Mouse (Mus musculus) forebrain, embryonic 14.5 days (tissue): ENCODE data around the gene Neurl1a. TPM values are rescaled to one million over a fixed set of nuclear protein-coding genes. Genes with fewer than 3 reads are reported as not detected.

Experiments used
- ATAC-seq: fragments of 200-750 bp; cut with Nextera tagmentation; 2 replicates; pipeline ENCODE4 v1.8.0; 2017; ENCODE audit warnings: mild to moderate bottlenecking, moderate library complexity
- DNase-seq: peaks from one replicate; pipeline ENCODE4 v3.0.0-alpha.2; 2015; ENCODE audit warnings: low spot score
- H3K27ac ChIP-seq: fragments of 300-500 bp; sonication (generic); 2 replicates; pipeline ENCODE4 v1.5.1; 2014; ENCODE audit warnings: low read depth, mild to moderate bottlenecking, control low read depth, low read length, moderate library complexity
- H3K27me3 ChIP-seq: fragments of 300-500 bp; sonication (generic); replicated peaks from 2 replicates; pipeline ENCODE4 v1.6.1; 2014; ENCODE audit warnings: low read length, control low read depth, mixed read lengths; ENCODE audit not compliant: control insufficient read depth, insufficient read depth
- H3K36me3 ChIP-seq: fragments of 300-500 bp; sonication (generic); 2 replicates; pipeline ENCODE4 v1.6.1; 2014; ENCODE audit warnings: low read length, control low read depth; ENCODE audit not compliant: control insufficient read depth, insufficient read depth
- H3K4me1 ChIP-seq: fragments of 300-500 bp; sonication (generic); 2 replicates; pipeline ENCODE4 v1.6.1; 2014; ENCODE audit warnings: antibody characterized with exemption, low read length, control low read depth; ENCODE audit not compliant: control insufficient read depth, insufficient read depth
- H3K4me2 ChIP-seq: fragments of 300-500 bp; sonication (generic); 2 replicates; pipeline ENCODE4 v1.6.1; 2014; ENCODE audit warnings: mild to moderate bottlenecking, control low read depth, low read length
- H3K4me3 ChIP-seq: fragments of 300-500 bp; sonication (generic); 2 replicates; pipeline ENCODE4 v1.5.1; 2014; ENCODE audit warnings: low read depth, low read length, control low read depth
- H3K9ac ChIP-seq: fragments of 300-500 bp; sonication (generic); 2 replicates; pipeline ENCODE4 v1.6.1; 2014; ENCODE audit warnings: mild to moderate bottlenecking, low read length, control low read depth, moderate library complexity
- H3K9me3 ChIP-seq: fragments of 300-500 bp; sonication (generic); replicated peaks from 2 replicates; pipeline ENCODE4 v1.6.1; 2016; ENCODE audit warnings: low read length, control low read depth, mixed read lengths; ENCODE audit not compliant: control insufficient read depth
- WGBS: fragments of 180-500 bp; shearing (Covaris S2); extraction: QIAGEN DNeasy Blood & Tissue Kit; methylation state at CpG from one replicate; pipeline ENCODE4 v1.1.7; 2014; 5-methylcytosine and 5-hydroxymethylcytosine counted together
- polyA plus RNA-seq: library from polyadenylated mRNA; unstranded; fragments of >200 nt; fragmentation: Nextera tagmentation; extraction: Ambion mirVana; gene quantifications from 2 replicates; pipeline ENCODE4 v1.2.1, GENCODE M21; 2014

The Neurl1a gene
- 3.7 and 6.4 TPM in 2 replicates for polyA plus RNA-seq

DNA sequence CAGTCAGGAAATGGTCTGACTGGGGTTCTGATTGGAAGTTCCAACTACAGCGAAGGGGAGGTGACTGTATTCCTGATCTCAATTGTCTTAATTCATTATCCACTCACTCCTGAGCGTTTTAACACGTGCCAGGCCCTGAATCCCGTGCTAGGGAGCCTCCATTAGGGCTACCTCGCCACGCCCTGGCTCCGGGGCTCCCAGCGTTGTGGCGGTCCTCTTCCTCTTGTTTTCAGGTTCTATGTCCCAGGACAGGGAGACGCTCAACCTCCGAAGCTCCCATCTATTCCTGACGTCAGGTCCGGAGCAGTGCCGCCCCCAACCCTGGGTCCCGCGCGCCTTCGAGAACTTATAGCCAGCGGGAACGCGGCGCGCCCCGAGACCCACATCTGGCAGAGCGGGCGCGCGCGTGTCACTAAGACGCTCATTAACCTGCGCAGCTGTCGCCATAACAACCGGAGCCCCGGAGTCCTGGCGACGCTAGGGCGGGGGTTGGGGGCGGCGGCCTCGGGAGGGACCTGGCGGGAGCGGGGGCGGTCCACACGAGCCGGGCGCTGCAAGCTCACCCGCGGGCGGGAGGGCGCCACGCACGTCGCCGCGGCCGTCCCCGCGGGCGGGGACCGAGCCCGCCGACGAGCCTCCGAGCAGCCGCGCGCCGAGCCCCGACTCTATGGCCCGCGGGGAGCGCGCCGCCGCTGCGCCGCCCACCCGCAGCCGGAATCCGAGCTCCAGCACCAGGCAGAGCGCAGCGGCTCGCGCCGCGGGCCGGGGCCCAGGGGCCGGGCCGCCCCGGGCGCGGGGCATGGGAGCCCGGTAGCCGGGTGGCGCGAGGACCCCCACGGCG is at the start of gene Neurl1a:
Gene Neurl1a, plus strand, starts transcription at position 390 of the 841 bp plus-strand sequence.
- DNase-seq (peak; percentile 77), ATAC-seq (peak; percentile 80)
- Histone ChIP-seq H3K9me3 (no peaks in the 10 kb centered on the region; the same call in 1 of the 2 replicates), H3K4me2 (peak within 1 kb of the TSS; percentile 96), H3K4me3 (peak within 1 kb of the TSS; percentile 63), H3K9ac (peak within 1 kb of the TSS; percentile 71), H3K4me1 (no peaks in the 10 kb centered on the region), H3K27ac (peak within 1 kb of the TSS; percentile 52), H3K27me3 (peaks cover 34% of the 10 kb centered on the region), H3K36me3 (no peaks in the 10 kb centered on the region)
- under 1% methylated on average over 76 of the region's 98 CpGs for WGBS

DNA sequence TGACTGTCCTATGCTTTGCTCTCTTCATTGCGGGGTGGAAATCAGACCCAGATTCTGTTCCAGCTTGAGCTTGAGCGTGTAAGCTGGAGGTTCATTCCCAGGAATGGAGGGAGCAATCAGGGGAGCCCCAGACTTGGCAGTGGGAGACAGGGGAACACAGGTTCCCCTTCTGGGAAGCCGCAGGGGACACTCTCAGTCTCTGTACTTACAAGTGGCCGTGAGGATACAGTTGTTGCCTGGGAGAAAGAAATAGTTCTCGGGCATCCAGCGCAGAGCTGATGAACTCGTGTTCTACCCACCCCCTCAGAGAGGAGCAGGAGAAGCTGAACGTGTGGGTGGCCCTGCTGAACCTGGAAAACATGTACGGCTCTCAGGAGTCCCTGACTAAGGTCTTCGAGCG is 49.8 kb upstream of the Neurl1a start:
- 92% methylated on average over 11 of the region's 11 CpGs for WGBS
- Histone ChIP-seq H3K36me3 (peaks cover 92% of the 10 kb centered on the region), H3K4me2 (no peak overlapping the region), H3K27me3 (no peaks in the 10 kb centered on the region), H3K4me1 (no peaks in the 10 kb centered on the region), H3K9me3 (no peaks in the 10 kb centered on the region), H3K4me3 (no peak overlapping the region), H3K9ac (no peak overlapping the region), H3K27ac (no peak overlapping the region)
- ATAC-seq (no peak), DNase-seq (no peak)

DNA sequence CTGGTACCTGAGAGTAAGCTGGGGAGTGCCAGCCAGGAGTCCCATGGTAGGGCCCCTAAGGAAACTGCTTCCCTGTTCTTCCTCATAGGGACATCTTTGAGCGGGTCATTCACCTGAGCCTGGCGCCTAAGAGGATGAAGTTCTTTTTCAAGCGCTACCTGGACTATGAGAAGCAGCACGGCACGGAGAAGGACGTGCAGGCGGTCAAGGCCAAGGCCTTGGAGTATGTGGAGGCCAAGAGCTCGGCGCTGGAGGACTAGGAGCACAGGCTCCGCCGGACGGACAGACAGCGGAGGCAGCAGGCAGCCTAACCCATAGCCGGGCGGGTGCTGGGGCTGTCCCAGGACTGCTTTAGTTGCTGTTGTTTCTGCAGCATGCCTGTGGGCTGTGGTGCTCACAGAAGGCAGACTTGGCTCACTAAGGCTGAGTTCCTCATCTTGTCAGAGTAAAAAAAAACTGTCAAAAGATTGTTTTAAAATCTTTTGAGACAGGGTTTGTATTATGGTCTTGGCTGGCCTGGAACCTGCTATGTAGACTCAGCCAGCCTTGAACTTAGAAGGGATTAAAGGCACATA is 48.0 kb upstream of the Neurl1a start:
- no peak for DNase-seq
- no peak for ATAC-seq
- no peak overlapping the region for H3K9ac ChIP-seq
- H3K9me3 ChIP-seq: no peaks in the 10 kb centered on the region
- no peaks in the 10 kb centered on the region for H3K4me1 ChIP-seq
- H3K4me3 ChIP-seq: no peak overlapping the region
- WGBS: 96% methylated on average over 15 of the region's 15 CpGs
- H3K27ac ChIP-seq: no peak overlapping the region
- H3K27me3 ChIP-seq: no peaks in the 10 kb centered on the region
- H3K36me3 ChIP-seq: peaks cover 74% of the 10 kb centered on the region
- no peak overlapping the region for H3K4me2 ChIP-seq

DNA sequence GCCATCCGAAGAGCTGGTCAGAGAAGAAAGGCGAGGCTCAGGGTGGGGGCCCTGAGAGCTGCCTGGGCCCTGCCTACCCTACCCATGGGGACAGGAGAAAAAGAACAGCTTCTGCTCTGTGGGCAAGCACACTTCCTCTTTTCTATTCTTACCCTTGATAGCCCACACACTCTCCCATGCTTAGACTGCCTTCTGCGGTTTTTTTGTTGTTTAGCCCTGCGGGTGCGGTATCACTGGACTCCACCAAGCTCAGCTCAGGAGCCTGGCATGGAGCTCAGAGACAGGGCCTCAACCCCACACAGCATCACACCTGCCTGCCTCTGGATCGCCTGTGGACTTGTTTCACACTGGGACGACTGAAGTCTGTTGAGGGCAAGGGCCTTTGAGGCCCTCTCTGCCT is 45.5 kb upstream of the Neurl1a start:
- no peak for ATAC-seq
- peaks cover 51% of the 10 kb centered on the region for H3K36me3 ChIP-seq
- H3K4me2 ChIP-seq: no peak overlapping the region
- H3K9me3 ChIP-seq: no peaks in the 10 kb centered on the region
- H3K27me3 ChIP-seq: no peaks in the 10 kb centered on the region
- 89% methylated on average over 7 of the region's 7 CpGs for WGBS
- H3K4me3 ChIP-seq: no peak overlapping the region
- no peak overlapping the region for H3K27ac ChIP-seq
- H3K9ac ChIP-seq: no peak overlapping the region
- DNase-seq: no peak
- H3K4me1 ChIP-seq: peaks cover 9% of the 10 kb centered on the region

DNA sequence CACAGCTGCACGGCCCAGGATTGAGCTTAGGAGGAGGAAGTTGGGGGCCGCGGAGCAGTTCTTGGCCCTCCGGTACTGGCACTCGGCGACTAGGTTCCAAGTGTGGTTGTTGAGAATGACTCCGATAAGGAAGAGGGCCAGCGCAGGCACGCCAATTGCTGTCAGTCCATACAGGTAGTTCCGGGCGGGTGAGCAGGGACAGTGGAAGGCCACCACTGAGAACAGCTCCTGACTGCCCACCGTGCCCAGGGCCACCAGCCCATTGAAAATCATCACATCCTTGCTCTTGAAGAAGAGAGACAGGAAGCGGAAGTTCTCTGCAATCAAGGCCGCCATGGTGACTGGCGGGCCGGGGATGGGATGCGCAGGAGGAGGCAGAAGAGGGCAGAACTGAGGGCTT is 43.1 kb upstream of the Neurl1a start:
- WGBS: 93% methylated on average over 17 of the region's 17 CpGs

DNA sequence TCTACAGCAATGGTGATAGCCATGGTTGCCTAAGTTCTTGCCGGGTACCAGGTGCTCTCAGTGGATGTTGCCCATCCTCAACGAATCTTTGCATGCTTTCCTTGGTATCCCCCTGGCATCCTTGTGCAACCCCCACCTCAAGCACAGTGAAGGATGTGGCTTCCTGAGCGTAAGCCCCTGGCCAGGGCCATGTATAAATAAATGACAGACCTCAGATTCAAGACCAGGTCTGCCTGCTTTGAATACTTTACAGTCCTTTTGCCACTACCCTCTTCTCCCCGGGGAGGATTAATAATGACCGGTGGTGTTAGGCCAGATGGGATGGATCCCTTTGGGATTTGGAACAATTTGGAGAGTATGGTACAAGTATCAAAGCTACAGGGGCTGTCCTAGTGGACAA is 42.5 kb upstream of the Neurl1a start:
- ATAC-seq (no peak), DNase-seq (no peak)
- peaks cover 21% of the 10 kb centered on the region for H3K36me3 ChIP-seq
- WGBS: 90% methylated on average over 5 of the region's 5 CpGs
- H3K9me3 ChIP-seq: no peaks in the 10 kb centered on the region
- no peak overlapping the region for H3K4me2 ChIP-seq
- H3K27ac ChIP-seq: no peak overlapping the region
- no peak overlapping the region for H3K9ac ChIP-seq
- H3K27me3 ChIP-seq: no peaks in the 10 kb centered on the region
- no peak overlapping the region for H3K4me3 ChIP-seq
- H3K4me1 ChIP-seq: peaks cover 11% of the 10 kb centered on the region

More for the DNA sequence above, 43.1 kb upstream of the Neurl1a start:
- Histone ChIP-seq H3K4me1 (peaks cover 11% of the 10 kb centered on the region), H3K9me3 (no peaks in the 10 kb centered on the region), H3K27me3 (no peaks in the 10 kb centered on the region), H3K36me3 (peaks cover 27% of the 10 kb centered on the region), H3K4me2 (no peak overlapping the region), H3K27ac (no peak overlapping the region), H3K9ac (no peak overlapping the region), H3K4me3 (no peak overlapping the region)
- ATAC-seq (no peak), DNase-seq (no peak)

DNA sequence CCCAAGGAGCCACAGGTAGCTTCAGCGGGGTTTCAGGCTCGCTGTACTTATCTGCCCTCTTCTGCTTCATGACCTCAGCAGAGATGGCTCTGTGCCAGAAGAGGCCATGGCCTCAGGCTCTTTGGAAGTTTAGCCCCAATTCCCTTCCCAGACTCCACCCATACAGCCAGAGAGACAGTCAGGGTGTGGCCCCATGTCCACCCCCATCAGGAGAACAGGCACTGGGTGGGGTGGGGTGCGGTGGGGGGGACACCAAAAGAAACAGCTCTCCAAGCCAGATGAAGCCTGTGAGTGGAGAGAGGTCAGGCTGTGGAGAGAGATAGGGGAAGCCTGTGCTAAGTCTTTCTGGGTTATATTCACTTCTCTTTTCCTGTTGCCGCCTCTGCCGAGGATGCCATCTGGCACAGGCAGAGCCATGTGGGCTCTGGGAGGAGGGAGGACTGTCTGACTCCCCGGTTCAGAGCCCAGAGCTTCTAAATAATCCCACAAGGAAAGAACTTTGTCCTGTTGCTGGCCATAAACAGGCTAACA is 41.5 kb upstream of the Neurl1a start:
- ATAC-seq: peak; percentile 71; the same call in 1 of the 2 replicates
- peaks cover 12% of the 10 kb centered on the region for H3K36me3 ChIP-seq
- 0 out of 2 replicates have a peak overlapping the region, but pooled peaks have one; percentile 45 for H3K9ac ChIP-seq
- H3K4me2 ChIP-seq: peak overlapping the region; percentile 36; the same call in 1 of the 2 replicates
- H3K4me1 ChIP-seq: peaks cover 11% of the 10 kb centered on the region
- H3K9me3 ChIP-seq: no peaks in the 10 kb centered on the region
- H3K27me3 ChIP-seq: no peaks in the 10 kb centered on the region
- H3K4me3 ChIP-seq: no peak overlapping the region
- 59% methylated on average over 6 of the region's 6 CpGs for WGBS
- H3K27ac ChIP-seq: no peak overlapping the region
- peak; percentile 51 for DNase-seq

DNA sequence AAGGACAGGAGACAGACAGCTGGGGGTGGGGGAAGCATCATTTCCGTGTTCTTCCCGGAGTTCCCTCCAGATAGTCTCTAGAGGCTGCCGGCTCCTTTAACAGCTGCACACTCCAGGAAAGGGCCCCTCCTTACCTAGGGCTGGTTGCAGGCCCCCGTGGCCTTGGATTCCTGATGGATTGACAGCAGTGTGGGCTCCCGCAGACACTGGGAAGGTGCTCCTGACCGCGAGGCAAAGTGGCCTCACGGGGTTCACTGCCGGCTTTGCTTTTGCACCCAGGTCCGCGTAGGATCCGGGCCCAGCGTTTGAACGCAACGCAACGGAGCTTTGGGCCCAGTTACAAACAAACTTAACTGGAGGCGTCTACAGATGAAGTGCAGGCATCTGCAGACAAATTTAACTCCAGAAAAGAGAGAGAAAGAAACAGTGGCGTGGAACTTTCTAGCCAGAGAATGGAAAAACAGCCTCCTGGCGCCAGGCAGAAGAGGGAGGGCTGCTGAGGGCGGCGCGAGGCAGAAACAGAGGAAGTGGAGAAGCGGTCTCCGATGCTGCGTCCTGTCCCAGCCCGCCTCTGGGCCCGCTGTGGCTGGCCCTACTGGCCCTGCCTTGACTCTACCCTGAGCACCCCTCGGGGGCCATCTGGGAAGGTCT is 40.7 kb upstream of the Neurl1a start, which contains the start of gene Calhm2:
Gene Calhm2, minus strand, starts transcription at position 524 of the 651 bp plus-strand sequence.
- peaks cover 4% of the 10 kb centered on the region; the same call in 1 of the 2 replicates for H3K36me3 ChIP-seq
- no peaks in the 10 kb centered on the region for H3K9me3 ChIP-seq
- H3K27ac ChIP-seq: no peak within 1 kb of the TSS
- ATAC-seq (peak; percentile 61), DNase-seq (peak; percentile 7)
- WGBS: 10% methylated on average over 28 of the region's 28 CpGs
- peak within 1 kb of the TSS; percentile 45 for H3K9ac ChIP-seq
- H3K4me1 ChIP-seq: peaks cover 11% of the 10 kb centered on the region
- H3K4me3 ChIP-seq: 0 out of 2 replicates have a peak within 1 kb of the TSS, but pooled peaks have one; percentile 4
- peak within 1 kb of the TSS; percentile 36 for H3K4me2 ChIP-seq
- H3K27me3 ChIP-seq: no peaks in the 10 kb centered on the region
